9 mouse cellular contexts compared by ENCODE assay signal in genomic region chr4:129260678-129261077, GRCm38 (mm10). TPM values are rescaled to one million over a fixed set of nuclear protein-coding genes. Genes with fewer than 3 reads are reported as not detected.
A peak's percentile ranks its signal among the peaks of the same experiment; 100 is the strongest.
DNase-seq lines count a peak whose midpoint lies in the region; TF ChIP-seq lines count a peak whose summit lies in the region.
"Had no signal": no experiment of that assay in that cellular context is flagged by ENCODE, and none has a peak within 500 bp of the region (broad histone marks: within the 10 kb centered on the region; RNA-seq: fewer than 3 reads in every experiment).

No protein-coding gene starts in this region.

- DNase-seq in heart, adult 18-20 months = peak; percentile 69 to 76
- no peak for DNase-seq in heart, postnatal 25 days (ENCODE audit: low spot score)
- DNase-seq in 3T3-L1 (ENCODE audit: low read depth, low spot score) = peak; percentile 53
- peak; percentile 29 for DNase-seq in brain, embryonic 14.5 days (ENCODE audit: low read depth)
- DNase-seq in heart, postnatal 4 days = peak; percentile 68
- no peak for DNase-seq in frontal cortex, adult 2 months (ENCODE audit: extremely low spot score in 1 of 2, low spot score in 1 of 2)
- no peak for DNase-seq in cerebellum, adult 11 months
- DNase-seq in thymus, postnatal 36 days = no peak
- DNase-seq: lung, adult 18-20 months had no signal

- intact Hi-C loops in heart, postnatal 25 days (cut with DNase I) = no loop called here

- no peak for TF ChIP-seq CTCF in brain, embryonic 14.5 days (IDR thresholded peaks at IDR 0.05; ENCODE audit: borderline replicate concordance, extremely low read depth, insufficient read depth, insufficient read length)

- no peak for TF ChIP-seq POLR2A in brain, embryonic 14.5 days (IDR thresholded peaks at IDR 0.05; ENCODE audit: borderline replicate concordance, extremely low read depth, insufficient read depth, insufficient read length, poor library complexity, severe bottlenecking)

RNA-seq across cellular contexts. Expression of gene C77080, which starts 0.5 kb away (rescaled TPM):
- total RNA-seq in heart, adult 18-20 months (2021) = 1 to 10 TPM; 2.6 to 3.0 TPM
- 1 to 10 TPM; 3.3 to 6.1 TPM for total RNA-seq in heart, postnatal 25 days (2021)
- 12.2 and 15.9 TPM in 2 replicates for polyA plus RNA-seq in brain, embryonic 14.5 days (2012; rRNA removed)
- 1 to 10 TPM; 6.5 to 8.6 TPM for total RNA-seq in heart, postnatal 4 days (2021)
- 7.5 and 9.2 TPM in 2 replicates for polyA plus RNA-seq in frontal cortex, adult 2 months (2012; rRNA removed)

RNA-seq across cellular contexts. Expression of gene Sync, which starts 26.7 kb away (rescaled TPM):
- 10 to 100 TPM; 18.9 to 24.9 TPM for total RNA-seq in heart, adult 18-20 months (2021)
- total RNA-seq in heart, postnatal 25 days (2021) = 10 to 100 TPM; 15.5 to 16.3 TPM
- polyA plus RNA-seq in brain, embryonic 14.5 days (2012; rRNA removed) = 0.44 and 1.1 TPM in 2 replicates
- 1 to 10 TPM; 8.7 to 9.5 TPM for total RNA-seq in heart, postnatal 4 days (2021)
- 1.3 TPM in 2 replicates for polyA plus RNA-seq in frontal cortex, adult 2 months (2012; rRNA removed)

Comparison
In these comparisons a context has a peak if more than half of its experiments do, and no peak if none do; other contexts are left out.
1. DNase-seq: peak in heart, adult 18-20 months (2 of 2), 3T3-L1 (single experiment), brain, embryonic 14.5 days (single experiment) and heart, postnatal 4 days (single experiment); none in heart, postnatal 25 days (single experiment), frontal cortex, adult 2 months (0 of 2), cerebellum, adult 11 months (single experiment) and thymus, postnatal 36 days (0 of 2).